Mouse (Mus musculus): ENCODE results near the gene Mmp23.

DNA sequence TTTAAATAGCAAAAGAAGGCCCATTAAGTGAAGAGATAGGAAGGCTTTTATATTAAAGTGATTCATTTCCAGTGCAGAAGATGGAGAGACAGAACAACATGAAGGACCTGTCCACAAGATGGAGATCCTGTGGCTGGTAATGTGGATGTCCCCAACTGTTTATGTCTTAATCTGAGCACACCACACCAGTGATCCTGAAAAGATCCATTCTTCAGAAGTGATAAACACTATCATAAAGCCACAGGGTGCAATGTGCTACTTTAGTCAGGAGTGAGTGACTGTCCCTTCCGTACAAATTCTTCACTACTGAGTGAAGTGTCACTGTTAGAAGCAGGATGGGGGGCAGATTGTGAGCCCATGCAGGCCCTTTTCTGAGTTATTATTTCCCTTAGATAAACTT, 50.4 kb downstream of the Mmp23 start:
- TF ChIP-seq EP300 (IDR thresholded peaks at IDR 0.05; ENCODE audit: low read depth), result peak; percentile 84
- TF ChIP-seq CTCF (IDR thresholded peaks at IDR 0.05; ENCODE audit: low read depth), result no peak
